Mouse (Mus musculus): Measurements from ENCODE around the gene Lrrc3. TPM values are rescaled to one million over a fixed set of nuclear protein-coding genes. Genes with fewer than 3 reads are reported as not detected.
"Not testable (repeated sequence)": the region's sequence is repeated elsewhere in the genome, so short reads cannot be mapped to it uniquely, and the experiment has no call there.

Gene Lrrc3
- total RNA-seq (2014; rRNA removed) (20.9 and 26.7 TPM in 2 replicates), polyA plus RNA-seq (2012; rRNA removed) (57.0 and 64.1 TPM in 2 replicates)

DNA sequence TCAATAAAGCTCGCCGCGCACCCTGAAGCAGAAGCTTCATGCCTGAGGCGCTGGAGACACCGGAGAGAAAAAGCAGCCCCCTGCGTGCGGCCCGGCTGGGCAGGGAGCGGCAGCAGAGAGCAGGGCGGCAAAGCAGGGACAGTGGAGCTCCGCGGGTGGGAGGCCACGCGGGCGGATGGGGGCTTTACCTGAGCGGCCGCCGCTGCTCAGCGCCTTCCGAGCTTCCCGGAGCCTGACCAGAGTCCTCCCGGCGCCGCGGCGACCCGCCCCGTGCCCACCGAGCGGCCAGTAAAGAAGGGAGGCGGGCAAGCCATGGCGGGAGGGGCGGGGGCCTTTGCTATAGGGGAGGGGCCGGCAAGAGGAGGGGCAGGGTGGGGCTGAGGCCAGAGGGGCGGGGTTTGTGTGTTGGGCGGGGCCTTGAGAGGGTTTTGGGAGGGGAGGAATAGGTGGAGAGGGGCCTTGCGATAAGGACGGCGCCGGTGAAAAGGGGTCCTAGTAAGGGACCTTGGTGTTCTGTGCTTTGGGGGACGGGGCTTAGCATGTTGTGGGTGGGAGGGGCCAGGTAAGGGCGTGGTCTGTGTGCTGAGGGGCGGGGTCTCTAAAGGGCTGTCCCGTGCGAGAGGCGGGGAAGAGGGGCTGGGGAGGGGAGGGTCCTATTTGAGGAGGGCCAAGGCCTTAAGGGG, at the start of gene Lrrc3:
Gene Lrrc3 (minus strand): TSS at position 326 of the 683 bp plus-strand sequence.
- TF ChIP-seq CTCF (IDR thresholded peaks at IDR 0.05; ENCODE audit: low read depth, low read length) = no peak
- peak; percentile 73; the same call in 1 of the 2 replicates for TF ChIP-seq POLR2A (IDR thresholded peaks at IDR 0.05; ENCODE audit: extremely low read depth, insufficient read depth, low read length)
- peaks cover 3% of the 10 kb centered on the region; the same call in 1 of the 2 replicates for H3K79me2 ChIP-seq (ENCODE audit: control insufficient read depth, insufficient read depth, low read length)
- H3K36me3 ChIP-seq (ENCODE audit: control insufficient read depth, insufficient read depth, low read length) = no peaks in the 10 kb centered on the region
- no peaks in the 10 kb centered on the region for H3K27me3 ChIP-seq (ENCODE audit: control insufficient read depth, insufficient read depth, low read length)
- peak within 1 kb of the TSS; percentile 93 for H3K9ac ChIP-seq (ENCODE audit: low read depth, low read length)
- H3K4me3 ChIP-seq (ENCODE audit: insufficient read depth, low read depth, low read length) = peak within 1 kb of the TSS; percentile 86
- peak within 1 kb of the TSS; percentile 95 for H3K27ac ChIP-seq (replicated peaks; ENCODE audit: insufficient read depth, low read depth, low read length)
- peaks cover 26% of the 10 kb centered on the region for H3K4me1 ChIP-seq (ENCODE audit: control insufficient read depth, insufficient read depth, low read length)
- WGBS = 2% methylated on average over 46 of the region's 46 CpGs
- DNase-seq (ENCODE audit: extremely low read depth, low read depth, low spot score) = peak; percentile 69

DNA sequence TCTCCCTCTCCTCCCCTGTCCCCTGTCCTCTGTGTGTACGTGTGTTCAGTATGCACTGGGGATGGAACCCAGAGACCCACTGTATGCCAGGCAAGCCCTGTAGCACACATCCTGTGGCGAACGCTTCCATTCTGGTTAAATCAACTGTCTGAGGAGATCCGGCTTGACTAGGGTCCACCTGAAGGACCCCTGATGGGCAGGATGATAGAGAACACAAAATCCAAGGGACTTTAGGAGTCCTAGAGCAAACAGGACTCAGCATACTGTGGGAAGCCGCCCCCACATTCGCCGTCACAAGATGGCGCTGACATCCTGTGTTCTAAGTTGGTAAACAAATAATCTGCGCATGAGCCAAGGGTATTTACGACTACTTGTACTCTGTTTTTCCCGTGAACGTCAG, 48.1 kb upstream of the Lrrc3 start:
- H3K4me3 ChIP-seq (ENCODE audit: insufficient read depth, low read depth, low read length); H3K79me2 ChIP-seq (ENCODE audit: control insufficient read depth, insufficient read depth, low read length): not testable (repeated sequence)
- 99% methylated on average over 9 of the region's 12 CpGs for WGBS

DNA sequence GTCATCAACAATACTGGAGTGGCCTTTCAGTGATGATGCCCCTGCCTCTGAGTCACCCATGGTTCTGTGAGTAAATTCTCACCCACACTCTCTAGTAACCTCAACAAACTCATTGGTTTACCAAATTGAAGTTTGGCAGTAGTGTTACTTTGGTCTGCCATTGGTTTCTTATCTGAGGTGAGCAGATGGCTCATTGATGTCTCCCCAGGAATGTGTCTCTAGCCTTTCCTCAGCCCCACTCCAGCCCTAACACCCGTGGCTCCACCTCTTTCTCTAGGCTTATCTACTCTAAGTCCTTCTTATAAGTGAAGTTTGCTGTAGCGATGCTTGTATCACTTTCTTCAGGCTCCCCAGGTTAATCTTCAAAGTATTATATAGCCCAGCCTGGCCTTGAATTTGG, 37.3 kb upstream of the Lrrc3 start:
- H3K4me1 ChIP-seq (ENCODE audit: control insufficient read depth, insufficient read depth, low read length) = no peaks in the 10 kb centered on the region
- H3K27ac ChIP-seq (replicated peaks; ENCODE audit: insufficient read depth, low read depth, low read length) = no peak overlapping the region
- H3K4me3 ChIP-seq (ENCODE audit: insufficient read depth, low read depth, low read length) = no peak overlapping the region
- DNase-seq (ENCODE audit: extremely low read depth, low read depth, low spot score) = no peak
- no peaks in the 10 kb centered on the region for H3K36me3 ChIP-seq (ENCODE audit: control insufficient read depth, insufficient read depth, low read length)
- H3K27me3 ChIP-seq (ENCODE audit: control insufficient read depth, insufficient read depth, low read length) = no peaks in the 10 kb centered on the region
- WGBS = 73% methylated on average over 2 of the region's 2 CpGs
- no peak overlapping the region for H3K9ac ChIP-seq (ENCODE audit: low read depth, low read length)
- H3K79me2 ChIP-seq (ENCODE audit: control insufficient read depth, insufficient read depth, low read length) = no peaks in the 10 kb centered on the region
- TF ChIP-seq POLR2A (IDR thresholded peaks at IDR 0.05; ENCODE audit: extremely low read depth, insufficient read depth, low read length) (no peak), CTCF (IDR thresholded peaks at IDR 0.05; ENCODE audit: low read depth, low read length) (no peak)

More for the DNA sequence above, 48.1 kb upstream of the Lrrc3 start:
- H3K27me3 ChIP-seq (ENCODE audit: control insufficient read depth, insufficient read depth, low read length); DNase-seq (ENCODE audit: extremely low read depth, low read depth, low spot score); H3K9ac ChIP-seq (ENCODE audit: low read depth, low read length); H3K4me1 ChIP-seq (ENCODE audit: control insufficient read depth, insufficient read depth, low read length); H3K36me3 ChIP-seq (ENCODE audit: control insufficient read depth, insufficient read depth, low read length); H3K27ac ChIP-seq (replicated peaks; ENCODE audit: insufficient read depth, low read depth, low read length): not testable (repeated sequence)

DNA sequence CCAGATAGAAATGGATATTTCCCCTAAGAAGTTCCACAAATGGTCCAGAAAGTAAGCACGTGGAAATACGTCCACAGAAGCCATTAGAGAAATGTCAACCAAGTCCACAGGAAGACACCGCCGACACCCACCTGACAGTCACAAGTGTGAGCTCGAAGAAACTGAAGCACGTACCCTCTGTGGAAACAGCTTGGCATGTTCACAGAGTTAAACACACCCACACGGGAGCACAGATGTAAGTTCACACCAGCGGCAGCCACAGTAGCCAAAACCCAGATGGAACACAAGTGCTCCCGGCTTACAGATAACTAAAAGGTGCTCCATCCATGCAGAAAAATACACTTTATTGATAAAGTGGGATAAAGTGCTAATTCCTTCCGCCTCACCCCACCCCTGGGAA, 25.0 kb upstream of the Lrrc3 start:
- H3K4me1 ChIP-seq (ENCODE audit: control insufficient read depth, insufficient read depth, low read length) = no peaks in the 10 kb centered on the region
- H3K9ac ChIP-seq (ENCODE audit: low read depth, low read length) = no peak overlapping the region
- no peaks in the 10 kb centered on the region for H3K36me3 ChIP-seq (ENCODE audit: control insufficient read depth, insufficient read depth, low read length)
- WGBS = 88% methylated on average over 10 of the region's 10 CpGs
- TF ChIP-seq POLR2A (IDR thresholded peaks at IDR 0.05; ENCODE audit: extremely low read depth, insufficient read depth, low read length) (no peak), CTCF (IDR thresholded peaks at IDR 0.05; ENCODE audit: low read depth, low read length) (no peak)
- H3K79me2 ChIP-seq (ENCODE audit: control insufficient read depth, insufficient read depth, low read length) = no peaks in the 10 kb centered on the region
- no peak for DNase-seq (ENCODE audit: extremely low read depth, low read depth, low spot score)
- H3K27ac ChIP-seq (replicated peaks; ENCODE audit: insufficient read depth, low read depth, low read length) = no peak overlapping the region
- no peak overlapping the region for H3K4me3 ChIP-seq (ENCODE audit: insufficient read depth, low read depth, low read length)
- H3K27me3 ChIP-seq (ENCODE audit: control insufficient read depth, insufficient read depth, low read length) = no peaks in the 10 kb centered on the region

DNA sequence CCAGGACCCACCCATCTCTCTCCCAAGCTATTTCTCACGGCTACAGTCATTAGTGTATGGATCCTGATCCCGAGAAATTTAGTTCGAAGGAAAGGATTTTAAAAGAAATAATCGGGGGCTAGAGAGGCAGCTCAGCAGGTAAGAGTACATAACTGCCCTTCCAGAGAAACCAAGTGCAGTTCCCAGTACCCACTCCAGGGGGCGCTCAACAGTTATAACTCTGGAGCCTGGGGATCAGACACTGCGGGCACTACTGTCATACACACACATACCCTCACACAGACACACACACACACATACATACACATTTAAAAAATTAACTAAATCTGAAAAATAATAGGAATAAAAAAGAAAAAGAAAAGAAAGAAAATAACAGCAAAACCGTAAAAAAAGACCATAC, 23.8 kb upstream of the Lrrc3 start:
- Histone ChIP-seq H3K4me1 (ENCODE audit: control insufficient read depth, insufficient read depth, low read length) (no peaks in the 10 kb centered on the region), H3K27ac (replicated peaks; ENCODE audit: insufficient read depth, low read depth, low read length) (no peak overlapping the region), H3K36me3 (ENCODE audit: control insufficient read depth, insufficient read depth, low read length) (no peaks in the 10 kb centered on the region), H3K4me3 (ENCODE audit: insufficient read depth, low read depth, low read length) (no peak overlapping the region), H3K27me3 (ENCODE audit: control insufficient read depth, insufficient read depth, low read length) (no peaks in the 10 kb centered on the region), H3K9ac (ENCODE audit: low read depth, low read length) (no peak overlapping the region), H3K79me2 (ENCODE audit: control insufficient read depth, insufficient read depth, low read length) (no peaks in the 10 kb centered on the region)
- 34% methylated on average over 7 of the region's 7 CpGs for WGBS
- no peak for TF ChIP-seq POLR2A (IDR thresholded peaks at IDR 0.05; ENCODE audit: extremely low read depth, insufficient read depth, low read length)
- peak; percentile 72 for TF ChIP-seq CTCF (IDR thresholded peaks at IDR 0.05; ENCODE audit: low read depth, low read length)
- peak; percentile 31 for DNase-seq (ENCODE audit: extremely low read depth, low read depth, low spot score)

DNA sequence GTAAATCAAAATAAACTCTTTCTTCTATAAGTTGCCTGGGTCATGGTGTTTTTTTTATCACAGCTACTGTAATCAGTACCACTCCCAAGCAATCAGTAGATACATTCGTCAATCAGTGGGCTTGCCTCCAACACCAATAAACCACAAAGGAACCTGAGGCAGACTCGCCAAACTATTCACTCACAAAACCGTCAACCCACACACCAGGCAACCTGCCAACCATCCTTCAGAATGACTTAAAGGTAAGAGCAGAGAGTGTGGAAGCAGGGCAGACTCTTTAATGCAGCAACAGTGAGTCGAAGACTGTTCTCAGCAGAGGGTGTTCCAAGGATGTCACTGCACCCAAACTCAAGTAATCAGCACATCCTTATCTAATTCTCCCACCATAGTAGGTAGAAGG, 20.3 kb upstream of the Lrrc3 start:
- DNase-seq (ENCODE audit: extremely low read depth, low read depth, low spot score) = no peak
- no peak overlapping the region for H3K27ac ChIP-seq (replicated peaks; ENCODE audit: insufficient read depth, low read depth, low read length)
- no peaks in the 10 kb centered on the region for H3K36me3 ChIP-seq (ENCODE audit: control insufficient read depth, insufficient read depth, low read length)
- no peaks in the 10 kb centered on the region for H3K79me2 ChIP-seq (ENCODE audit: control insufficient read depth, insufficient read depth, low read length)
- TF ChIP-seq CTCF (IDR thresholded peaks at IDR 0.05; ENCODE audit: low read depth, low read length) (no peak), POLR2A (IDR thresholded peaks at IDR 0.05; ENCODE audit: extremely low read depth, insufficient read depth, low read length) (no peak)
- WGBS = 59% methylated on average over 4 of the region's 4 CpGs
- no peak overlapping the region for H3K9ac ChIP-seq (ENCODE audit: low read depth, low read length)
- H3K4me1 ChIP-seq (ENCODE audit: control insufficient read depth, insufficient read depth, low read length) = no peaks in the 10 kb centered on the region
- no peak overlapping the region for H3K4me3 ChIP-seq (ENCODE audit: insufficient read depth, low read depth, low read length)
- no peaks in the 10 kb centered on the region for H3K27me3 ChIP-seq (ENCODE audit: control insufficient read depth, insufficient read depth, low read length)
